Mouse (Mus musculus) cerebellum, adult 8-10 months (tissue): ENCODE measurements at regions not wholly inside any gene's neighbourhood (a gene's known extent, or its start where the extent isn't known, plus 50 kb on each side); places are given as distances from the start of the nearest gene placed in this dataset.
"Not testable (repeated sequence)": the region's sequence is repeated elsewhere in the genome, so short reads cannot be mapped to it uniquely, and the experiment has no call there.

Experiments
- DNase-seq: peaks from one replicate; pipeline ENCODE4 v3.0.0; 2022

- DNase-seq, result no peak
These were observed 333.1 kb upstream of the Gm6657 start for GRCm38 (mm10) chr12:77860769-77861557.

GRCm38 (mm10) chr12:77867947-77868495 is 326.0 kb upstream of the Gm6657 start:
- no peak for DNase-seq

- no peak for DNase-seq
These were observed 324.7 kb upstream of the Gm6657 start for GRCm38 (mm10) chr12:77869296-77869695.

- no peak for DNase-seq
These were observed 306.7 kb upstream of the Gm6657 start for GRCm38 (mm10) chr12:77887335-77887734.

- DNase-seq, result no peak
These were observed 302.6 kb upstream of the Gm6657 start for GRCm38 (mm10) chr12:77891452-77891851.

GRCm38 (mm10) chr12:77894238-77894637 is 299.8 kb upstream of the Gm6657 start:
- DNase-seq, result no peak

GRCm38 (mm10) chr12:77895508-77895907 is 298.5 kb upstream of the Gm6657 start:
- DNase-seq, result no peak

- not testable (repeated sequence) for DNase-seq
These were observed 295.1 kb upstream of the Gm6657 start for GRCm38 (mm10) chr12:77898974-77899373.

- no peak for DNase-seq
These were observed 292.8 kb upstream of the Gm6657 start for GRCm38 (mm10) chr12:77901254-77901653.

GRCm38 (mm10) chr12:77912863-77913554 is 281.0 kb upstream of the Gm6657 start:
- DNase-seq, result no peak

- no peak for DNase-seq
These were observed 265.3 kb upstream of the Gm6657 start for GRCm38 (mm10) chr12:77928729-77929128.

GRCm38 (mm10) chr12:77929571-77929970 is 264.5 kb upstream of the Gm6657 start:
- no peak for DNase-seq

- DNase-seq, result no peak
These were observed 250.1 kb upstream of the Gm6657 start for GRCm38 (mm10) chr12:77943960-77944359.

GRCm38 (mm10) chr12:77949474-77950017 is 244.5 kb upstream of the Gm6657 start:
- DNase-seq, result no peak

- no peak for DNase-seq
These were observed 241.6 kb upstream of the Gm6657 start for GRCm38 (mm10) chr12:77952492-77952891.

GRCm38 (mm10) chr12:77962631-77963030 is 231.4 kb upstream of the Gm6657 start:
- no peak for DNase-seq

- DNase-seq, result no peak
These were observed 225.5 kb upstream of the Gm6657 start for GRCm38 (mm10) chr12:77968543-77968942.

GRCm38 (mm10) chr12:77970026-77970425 is 224.0 kb upstream of the Gm6657 start:
- no peak for DNase-seq

- no peak for DNase-seq
These were observed 221.9 kb upstream of the Gm6657 start for GRCm38 (mm10) chr12:77972165-77972564.

- DNase-seq, result no peak
These were observed 217.1 kb upstream of the Gm6657 start for GRCm38 (mm10) chr12:77976952-77977351.

- no peak for DNase-seq
These were observed 207.3 kb upstream of the Gm6657 start for GRCm38 (mm10) chr12:77986738-77987137.

GRCm38 (mm10) chr12:77989766-77990165 is 204.3 kb upstream of the Gm6657 start:
- DNase-seq, result no peak

- no peak for DNase-seq
These were observed 202.4 kb upstream of the Gm6657 start for GRCm38 (mm10) chr12:77991627-77992026.

- DNase-seq, result no peak
These were observed 199.9 kb upstream of the Gm6657 start for GRCm38 (mm10) chr12:77994176-77994575.
